Mouse (Mus musculus): ENCODE results near the gene Tenm3. TPM values are rescaled to one million over a fixed set of nuclear protein-coding genes. Genes with fewer than 3 reads are reported as not detected.

Tenm3 gene
- total RNA-seq, 2 experiments from 2014 or later, result 10.4 to 11.8 TPM

DNA sequence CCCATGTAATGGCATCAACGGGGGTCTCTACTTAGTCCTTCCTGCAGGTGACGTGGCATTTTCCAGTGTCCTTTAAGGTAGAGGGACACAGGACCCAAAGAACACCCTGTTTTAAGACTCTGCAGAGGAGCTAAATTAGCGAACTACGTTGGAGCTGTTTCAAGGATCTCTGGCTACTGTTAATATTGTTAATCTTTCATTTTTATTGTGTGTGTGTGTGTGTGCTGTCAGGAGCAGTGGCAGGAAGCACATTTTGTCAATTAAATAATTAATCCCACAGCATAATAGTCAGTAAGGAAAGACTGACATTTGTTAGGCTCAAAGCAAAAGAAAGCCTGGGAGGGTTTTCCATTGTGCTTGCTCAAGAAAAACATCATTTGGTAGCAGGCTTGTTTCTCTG is 172.4 kb downstream of the Tenm3 start:
- DNase-seq (ENCODE audit: low spot score), result no peak

DNA sequence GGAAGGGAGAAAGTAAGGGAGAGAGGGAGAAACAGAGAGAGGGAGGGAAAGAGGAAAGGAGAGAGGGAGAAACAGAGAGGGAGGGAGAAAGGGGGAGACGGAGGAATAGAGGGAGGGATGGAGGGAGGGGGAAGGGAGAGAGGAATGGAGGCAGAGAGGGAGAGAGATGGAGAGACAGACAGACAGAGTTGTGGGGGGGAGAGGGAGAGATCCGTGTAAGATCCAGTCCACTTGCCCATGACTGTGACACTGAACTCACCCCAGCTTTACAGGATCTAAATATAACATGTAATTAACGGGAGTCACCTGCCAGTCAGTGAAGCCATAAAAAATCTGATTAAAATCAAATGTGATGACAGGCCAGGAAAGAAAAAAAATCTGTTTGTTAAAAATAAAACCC is 172.9 kb downstream of the Tenm3 start:
- DNase-seq (ENCODE audit: low spot score), result no peak

DNA sequence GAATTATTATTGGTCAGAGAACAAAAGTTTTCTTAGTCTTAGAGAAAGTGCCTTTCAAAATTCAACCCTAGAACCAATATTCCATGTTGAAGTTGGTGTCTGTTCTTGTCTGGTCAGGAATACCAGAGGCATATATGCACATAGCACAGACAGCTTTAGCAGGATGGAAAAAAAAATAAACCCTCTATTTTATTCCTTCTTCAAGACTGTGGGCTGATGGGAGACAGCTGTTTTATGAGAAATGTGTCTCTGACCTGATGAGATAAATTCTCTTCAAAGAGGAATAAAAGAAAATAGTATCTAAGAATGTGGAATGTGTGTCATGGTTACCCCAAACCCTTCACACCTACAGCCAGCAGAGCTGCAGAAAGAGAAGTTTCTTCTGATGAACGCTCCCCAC is 173.4 kb downstream of the Tenm3 start:
- no peak for DNase-seq (ENCODE audit: low spot score)

DNA sequence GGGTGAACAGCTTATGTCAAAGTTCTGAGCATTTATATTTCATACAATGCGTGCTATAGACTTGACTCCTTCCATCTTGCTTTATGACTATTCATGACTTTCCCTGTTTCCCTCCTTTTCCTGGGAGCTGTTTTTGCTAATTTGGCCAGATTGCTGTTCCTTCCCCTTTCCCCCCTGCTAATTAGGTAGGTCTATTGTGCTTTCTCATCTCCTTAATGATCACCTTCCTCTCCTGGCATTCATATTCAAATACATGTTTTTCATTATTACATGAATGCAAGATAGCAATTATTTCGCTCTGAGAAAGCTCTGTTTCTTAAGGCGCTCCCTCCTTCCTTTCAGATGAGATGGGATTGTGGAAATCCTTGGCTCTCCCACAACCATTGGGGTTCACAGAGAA is 178.6 kb downstream of the Tenm3 start:
- DNase-seq (ENCODE audit: low spot score), result no peak

DNA sequence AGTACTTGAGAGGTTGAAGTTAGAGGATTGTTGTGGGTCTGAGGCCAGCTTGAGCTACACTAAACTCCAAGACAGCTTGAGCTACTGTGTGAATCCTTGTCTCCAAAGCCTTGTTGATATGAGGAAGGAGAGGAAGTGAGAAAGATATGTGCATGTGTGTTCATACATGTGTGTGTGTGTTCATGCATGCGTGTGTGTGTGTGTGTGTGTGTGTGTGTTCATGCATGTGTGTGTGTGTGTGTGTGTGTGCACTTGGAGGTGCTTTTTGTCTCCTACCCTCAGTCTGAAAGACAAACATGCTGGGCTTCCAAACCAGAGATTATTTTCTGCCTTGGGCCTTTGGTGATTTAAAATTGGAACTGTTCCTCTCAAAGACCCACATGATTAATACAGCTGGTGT is 184.5 kb downstream of the Tenm3 start:
- DNase-seq (ENCODE audit: low spot score), result no peak

DNA sequence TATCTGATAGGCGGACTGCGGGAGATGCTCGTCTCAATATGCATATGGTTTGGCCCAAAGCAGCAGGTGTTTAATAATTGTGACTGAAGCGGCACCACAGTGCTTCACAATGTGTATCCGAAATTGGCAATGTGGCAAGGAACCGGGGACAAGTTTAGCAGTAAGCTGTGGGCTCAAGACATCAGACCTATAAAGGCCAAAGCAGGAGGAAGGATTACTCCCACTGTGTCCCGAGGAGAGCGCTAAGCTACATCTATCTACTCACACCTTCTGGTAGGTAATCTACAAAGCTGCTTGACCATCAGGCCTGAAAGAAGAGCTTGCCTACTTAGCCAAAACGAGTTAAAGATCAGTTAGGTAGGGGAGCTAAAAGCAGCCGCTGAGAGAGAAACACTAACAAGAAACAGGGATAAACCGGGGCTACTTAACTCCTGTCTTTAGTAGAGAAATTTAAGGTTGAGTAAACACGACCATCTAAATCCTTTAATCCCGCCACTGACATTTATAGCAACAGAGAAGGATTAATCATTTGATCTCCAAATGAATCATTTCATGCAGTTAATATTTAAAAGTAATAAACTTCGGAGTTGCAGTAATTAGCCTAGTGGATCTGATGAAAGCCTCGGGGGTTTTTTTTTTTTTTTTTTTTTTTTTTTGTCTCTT is 188.2 kb downstream of the Tenm3 start:
- no peak for DNase-seq (ENCODE audit: low spot score)

DNA sequence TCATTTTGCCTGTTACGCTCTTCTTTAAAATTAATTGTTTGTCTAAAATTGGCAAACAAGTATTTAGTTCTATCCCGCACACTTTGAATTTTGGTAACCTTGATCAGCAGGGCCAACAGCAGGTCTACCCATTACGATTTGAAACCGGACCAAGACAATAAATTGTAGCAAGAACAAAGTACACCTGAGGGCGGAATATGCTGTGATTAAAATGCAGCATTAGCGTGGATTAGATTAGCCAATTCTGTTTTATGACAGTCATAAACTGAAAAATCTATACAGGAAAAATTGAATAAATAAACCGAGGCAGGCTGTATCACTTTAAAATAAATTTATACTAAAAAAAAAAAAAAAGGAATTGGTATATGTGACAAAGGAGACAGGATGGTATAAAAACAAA is 193.9 kb downstream of the Tenm3 start:
- DNase-seq (ENCODE audit: low spot score), result no peak

DNA sequence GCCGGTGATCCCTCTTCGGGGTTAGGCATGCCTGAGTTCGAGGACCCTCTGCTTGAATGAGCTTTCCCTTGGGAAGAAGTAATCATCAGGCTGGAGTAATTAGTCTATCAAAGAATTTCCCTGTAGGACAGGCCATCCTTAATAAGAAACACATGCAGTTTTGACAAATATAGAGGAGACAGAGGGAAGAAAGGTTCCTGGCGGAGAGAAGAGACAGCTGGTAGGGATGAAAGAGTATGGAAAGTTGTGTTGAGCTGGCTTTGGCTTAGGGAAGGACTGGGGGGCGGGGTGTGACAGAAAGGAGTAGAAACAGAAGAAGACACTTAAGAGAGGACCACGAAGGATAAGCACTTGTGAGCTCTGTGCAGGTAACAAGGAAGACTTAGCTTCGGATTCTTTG is 194.3 kb downstream of the Tenm3 start:
- DNase-seq (ENCODE audit: low spot score), result no peak

DNA sequence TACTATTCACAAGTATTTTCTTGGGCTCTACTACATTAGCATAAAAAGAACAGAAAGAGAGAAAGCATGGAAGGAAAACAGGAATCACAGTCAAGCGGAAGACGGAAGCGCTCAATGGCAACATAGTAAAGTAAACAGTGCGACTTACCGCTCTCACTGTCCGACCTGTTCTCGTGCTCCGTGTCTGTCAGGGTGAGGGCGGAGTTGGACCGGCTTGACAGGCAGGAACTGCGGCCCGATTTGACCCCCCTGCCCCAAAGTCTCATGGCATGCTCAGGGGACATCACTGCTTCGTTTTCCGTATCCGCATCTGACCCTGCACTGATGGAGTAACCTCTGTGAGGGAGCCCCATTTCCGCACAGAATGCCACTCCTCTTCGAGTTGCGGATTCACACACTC is 197.6 kb downstream of the Tenm3 start:
- no peak for DNase-seq (ENCODE audit: low spot score)

DNA sequence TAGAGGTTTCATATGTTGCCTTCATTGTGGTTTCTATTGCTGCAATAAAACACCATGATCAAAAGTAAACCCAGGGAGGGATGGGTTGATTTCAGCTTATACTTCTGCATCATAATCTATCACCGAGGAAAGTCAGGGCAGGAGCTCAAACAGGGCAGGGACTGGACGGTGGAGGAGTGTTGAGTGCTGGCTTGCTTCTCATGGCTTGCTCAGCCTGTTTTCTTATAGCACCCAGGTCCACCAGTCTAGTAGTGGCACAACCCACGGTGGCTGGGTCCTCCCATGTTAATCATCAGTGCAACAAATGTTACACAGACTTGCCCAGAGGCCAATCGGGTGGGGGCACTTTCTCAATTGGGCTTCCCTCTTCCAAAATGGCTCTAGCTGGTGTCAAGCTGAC is 205.6 kb downstream of the Tenm3 start:
- no peak for DNase-seq (ENCODE audit: low spot score)

DNA sequence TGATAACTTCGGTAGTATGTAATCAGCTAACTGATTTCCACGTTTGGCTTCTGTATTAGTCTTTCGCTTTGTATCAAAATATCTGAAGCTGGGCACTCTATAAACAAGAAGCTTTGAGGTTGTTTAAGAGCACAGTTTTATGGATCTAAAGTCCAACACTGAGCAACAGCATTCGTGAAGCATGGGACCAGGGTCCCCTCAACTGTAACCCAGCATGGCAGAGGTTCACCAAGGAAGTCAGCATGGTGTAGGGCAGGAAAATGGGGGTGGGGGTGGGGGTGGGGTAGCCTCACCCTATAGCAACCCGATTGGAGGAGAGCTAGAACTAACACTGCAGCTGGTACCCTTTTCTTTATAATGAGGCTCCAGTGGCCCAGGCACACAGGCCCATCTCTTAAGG is 206.8 kb downstream of the Tenm3 start:
- DNase-seq (ENCODE audit: low spot score), result no peak

DNA sequence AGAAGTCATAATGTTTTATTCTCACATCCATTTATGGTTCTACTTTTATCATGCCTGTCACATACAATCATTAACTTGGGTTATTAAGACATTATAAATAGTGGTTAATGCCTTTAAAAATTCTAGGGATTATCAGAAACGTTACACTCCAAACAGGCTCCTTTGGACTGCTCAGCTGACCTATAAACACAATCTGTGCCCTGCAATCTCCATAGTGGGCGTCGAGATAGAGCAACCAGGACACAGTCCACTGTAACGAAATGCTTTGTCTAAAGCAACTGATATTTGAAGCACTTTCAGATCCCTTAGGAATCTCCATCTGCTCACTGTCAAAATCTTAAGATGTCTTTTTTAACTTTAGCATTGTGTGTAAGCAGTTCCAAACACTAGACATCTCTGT is 207.9 kb downstream of the Tenm3 start:
- DNase-seq (ENCODE audit: low spot score), result no peak

DNA sequence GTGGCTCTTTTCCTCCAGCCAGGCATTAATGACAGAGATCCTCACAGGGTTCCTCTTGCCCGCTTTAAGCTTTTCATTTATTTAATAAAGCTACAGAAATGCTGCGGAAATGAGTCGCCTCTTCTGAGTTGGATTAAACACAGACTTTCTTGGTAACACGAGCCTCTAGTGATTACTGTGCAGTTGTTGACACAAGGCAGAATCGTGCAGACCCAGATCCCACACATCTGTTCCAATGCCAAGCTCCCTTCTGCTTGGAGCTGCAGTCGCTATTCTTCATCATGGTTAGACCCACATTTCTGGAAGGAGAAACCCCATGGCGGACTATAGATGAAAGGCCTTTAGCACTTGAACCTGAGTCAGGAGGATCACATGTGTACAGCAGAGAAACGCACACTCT is 210.3 kb downstream of the Tenm3 start:
- DNase-seq (ENCODE audit: low spot score), result no peak

DNA sequence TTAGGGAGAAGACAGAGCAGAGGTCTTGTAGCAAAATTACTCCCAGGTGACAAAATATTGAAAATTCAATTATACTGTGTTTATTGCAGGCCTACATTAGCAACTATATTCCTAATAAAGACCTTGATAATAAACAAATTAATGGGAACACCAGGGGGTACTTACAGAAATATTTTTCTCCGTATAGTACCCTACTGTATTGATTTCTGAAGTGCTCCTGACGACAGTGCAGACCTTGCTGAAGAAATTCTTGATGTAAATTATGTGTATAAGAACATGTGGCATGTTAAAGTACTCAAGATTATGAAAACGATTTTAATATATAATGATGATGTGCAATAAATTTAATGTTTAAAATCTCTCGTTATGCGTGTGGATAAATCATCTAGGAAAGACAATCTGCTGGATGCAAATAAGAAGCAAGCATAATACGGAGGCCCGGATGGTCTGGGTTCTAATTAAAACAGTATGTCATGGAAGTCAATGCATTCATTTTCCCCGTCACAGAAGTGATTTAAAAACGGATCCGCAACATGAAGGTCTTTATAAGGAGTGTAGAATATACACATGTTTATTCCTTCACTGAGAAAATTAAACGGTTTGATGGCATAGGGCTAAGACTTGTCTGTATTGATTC is 221.1 kb downstream of the Tenm3 start:
- DNase-seq (ENCODE audit: low spot score), result no peak

DNA sequence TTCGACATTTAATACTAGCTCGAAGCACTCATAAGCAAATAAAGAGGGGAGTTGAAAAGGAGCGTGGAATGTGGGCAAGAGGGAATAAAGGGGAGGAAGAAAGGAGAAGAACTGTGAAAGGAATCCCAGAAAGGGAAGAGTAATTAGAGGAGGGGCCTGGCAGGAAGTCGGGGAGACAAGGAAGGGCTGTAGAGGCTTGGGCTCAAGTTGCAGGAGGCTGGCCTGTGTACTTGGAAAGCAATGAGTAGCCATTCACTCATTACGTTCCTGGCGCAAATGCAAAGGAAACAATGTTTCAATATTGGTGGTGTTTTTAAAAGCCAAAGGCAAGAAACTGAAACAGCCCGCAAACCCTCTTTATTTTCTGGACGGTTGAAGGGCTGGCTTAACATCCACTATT is 228.7 kb downstream of the Tenm3 start:
- peak; percentile 35 for DNase-seq (ENCODE audit: low spot score)

DNA sequence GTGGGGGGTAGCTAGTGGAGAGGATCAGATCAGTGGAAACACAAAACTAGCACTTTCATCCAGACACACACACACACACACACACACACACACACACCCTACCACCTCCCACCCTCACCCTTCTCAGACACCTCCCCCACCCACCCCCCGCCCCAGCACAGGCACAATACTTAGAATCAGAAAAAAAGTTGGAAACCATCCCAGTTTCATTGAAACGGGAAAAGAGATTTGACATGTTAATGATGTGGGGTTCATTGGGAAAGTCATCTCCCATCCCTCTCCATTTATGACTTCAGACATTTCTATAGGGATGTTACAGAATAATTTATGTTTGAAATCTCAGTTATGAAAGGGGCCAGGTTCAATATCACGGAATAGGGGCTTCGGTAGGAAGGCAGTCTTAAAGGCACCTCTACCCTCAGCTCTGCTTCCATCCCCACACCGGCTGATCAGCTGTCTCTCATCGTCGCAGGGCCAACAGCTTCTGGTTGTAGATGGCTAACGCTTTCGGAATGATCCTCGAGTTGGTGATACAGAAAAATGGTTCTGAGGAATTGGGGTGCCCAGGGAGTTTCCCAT is 231.7 kb downstream of the Tenm3 start:
- no peak for DNase-seq (ENCODE audit: low spot score)

DNA sequence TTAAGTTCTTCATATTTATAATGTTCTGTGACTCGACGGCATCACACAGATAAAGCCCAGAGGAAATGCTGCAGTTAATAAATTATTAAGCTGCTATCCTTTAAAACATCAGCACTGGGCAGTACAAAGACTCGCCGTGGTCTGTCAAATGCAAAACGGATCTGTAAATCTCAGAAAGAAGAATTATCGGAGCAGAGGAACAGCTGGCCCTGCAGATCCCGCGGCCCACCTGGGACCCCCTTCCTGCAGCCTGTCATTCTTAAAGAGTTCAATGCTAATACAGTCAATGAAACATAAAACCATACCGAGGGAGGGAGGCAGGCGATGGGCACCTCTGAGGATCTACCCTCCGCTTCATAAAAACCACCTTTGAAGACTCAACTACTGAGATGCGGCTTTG is 232.6 kb downstream of the Tenm3 start:
- no peak for DNase-seq (ENCODE audit: low spot score)

DNA sequence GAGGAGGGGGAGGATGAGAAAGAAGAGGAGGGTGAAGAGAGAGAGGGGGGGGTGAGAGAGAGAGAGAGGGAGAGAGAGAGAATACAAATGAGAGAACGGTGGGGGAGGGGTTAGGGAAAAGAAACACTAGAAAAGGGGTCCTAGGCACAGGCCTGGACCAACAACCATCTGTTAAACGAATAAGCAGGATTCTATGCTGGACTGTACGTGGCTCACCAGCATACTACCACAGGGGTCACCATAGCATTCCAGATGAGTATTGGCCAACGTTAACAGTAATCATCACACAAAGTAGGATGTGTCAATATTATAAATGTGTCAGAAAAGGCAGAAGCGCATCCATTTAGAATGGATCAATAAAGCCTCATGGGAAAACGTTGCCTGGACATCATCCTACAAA is 233.4 kb downstream of the Tenm3 start:
- DNase-seq (ENCODE audit: low spot score), result no peak

DNA sequence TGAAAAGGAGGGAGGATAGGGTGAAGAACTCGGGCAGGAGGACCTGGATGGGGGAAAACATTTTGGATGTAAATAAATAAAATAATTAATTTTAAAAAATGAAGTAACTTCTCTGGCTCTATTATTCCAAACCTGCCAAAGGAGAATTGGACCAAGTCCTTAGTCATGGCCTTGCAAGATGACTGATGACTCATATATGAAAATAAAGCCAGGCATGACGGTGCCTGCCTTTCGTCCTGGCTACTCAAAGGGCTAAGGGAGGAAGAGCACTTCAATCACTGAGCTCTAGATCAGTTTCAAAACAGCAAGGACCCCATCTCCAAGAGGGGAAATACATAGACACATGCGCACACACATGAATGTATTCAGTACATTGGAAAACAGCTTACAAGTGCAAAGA is 234.1 kb downstream of the Tenm3 start:
- DNase-seq (ENCODE audit: low spot score), result peak; percentile 20

DNA sequence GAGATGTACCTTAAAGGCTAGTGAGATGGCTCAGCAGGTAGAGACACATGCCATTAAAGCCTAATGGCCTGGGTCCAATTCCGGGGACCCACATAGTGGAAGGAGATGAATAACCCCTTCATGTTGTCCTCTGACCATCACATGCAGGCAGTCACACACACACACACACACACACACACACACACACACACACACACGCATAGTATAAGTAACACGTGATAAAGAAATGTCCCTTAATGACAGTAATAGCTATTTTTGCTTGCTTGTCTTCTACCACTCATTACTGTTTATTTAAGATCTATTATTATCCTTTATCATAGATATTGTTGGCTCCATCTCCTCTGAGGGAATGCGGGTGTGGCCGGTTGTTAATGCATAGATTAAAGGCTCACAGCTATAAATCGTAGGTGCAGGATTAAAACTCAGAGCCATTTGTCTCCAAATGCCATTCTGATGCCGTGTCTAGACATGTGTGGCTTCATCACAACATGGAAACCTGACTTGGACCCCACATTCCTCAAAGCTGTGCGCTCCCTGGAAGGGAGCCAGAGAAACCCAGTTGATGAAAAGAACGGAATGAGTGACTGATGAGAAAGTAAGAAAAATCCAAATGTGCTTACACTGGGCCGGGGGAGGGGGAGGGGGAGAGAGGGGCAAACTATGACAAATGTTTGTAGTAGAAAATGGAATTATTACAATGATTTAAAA is 239.4 kb downstream of the Tenm3 start:
- DNase-seq (ENCODE audit: low spot score), result no peak

DNA sequence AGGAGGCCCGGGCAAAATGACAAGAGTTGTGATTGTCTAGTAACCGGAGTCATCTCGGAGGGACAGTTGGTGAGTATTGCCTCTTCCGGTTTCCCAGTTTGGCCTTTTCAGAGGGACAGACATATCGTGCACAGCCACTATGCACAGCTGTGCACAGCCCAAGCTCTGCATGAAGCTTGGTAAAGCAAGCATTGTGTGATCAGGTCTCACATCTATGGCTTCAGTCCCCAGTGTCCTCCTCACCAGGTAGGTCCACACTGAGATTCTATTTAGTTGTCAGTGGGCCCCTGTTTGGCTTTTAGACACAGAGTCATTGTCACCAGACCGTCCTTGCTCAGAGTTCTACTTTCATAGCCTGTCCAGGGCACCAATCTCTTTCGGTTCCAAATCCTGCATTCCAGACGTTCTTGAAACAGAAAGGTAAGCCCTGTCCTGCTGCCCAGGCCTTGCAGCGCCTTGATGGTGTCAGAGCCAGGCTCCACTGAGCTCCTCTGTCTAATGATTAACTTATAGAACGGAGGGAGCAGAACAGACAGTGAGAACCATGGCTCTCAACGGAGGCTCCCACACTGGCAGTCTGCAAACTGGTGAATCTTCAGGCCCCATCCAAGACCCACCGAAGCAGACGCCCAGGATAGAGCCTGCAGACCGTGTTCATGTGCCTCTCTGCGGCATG is 240.4 kb downstream of the Tenm3 start:
- no peak for DNase-seq (ENCODE audit: low spot score)

DNA sequence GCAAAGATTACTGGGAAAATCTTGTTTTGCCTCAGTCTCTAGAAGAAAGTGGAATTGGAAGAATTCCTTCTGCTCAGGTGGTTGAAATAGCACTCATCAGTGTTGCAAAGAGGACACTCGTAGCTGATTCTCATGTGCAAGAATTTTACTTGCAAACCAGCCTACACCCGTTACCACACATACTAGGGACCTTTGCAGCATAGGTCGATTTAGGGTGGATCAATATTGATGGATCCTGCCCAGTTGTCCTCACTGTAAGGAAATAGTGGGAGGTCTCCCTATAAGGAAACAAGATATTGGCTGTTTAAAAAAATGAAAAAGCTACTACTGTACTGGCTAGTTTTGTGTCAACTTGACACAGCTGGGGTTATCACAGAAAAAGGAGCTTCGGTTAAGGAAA is 242.1 kb downstream of the Tenm3 start:
- no peak for DNase-seq (ENCODE audit: low spot score)

All from gastrocnemius, adult 18-20 months (tissue).